Mouse (Mus musculus): ENCODE results near the gene Ttc39b.

The Ttc39b gene

GRCm38 (mm10) chr4:83228073-83228472 is 96.0 kb downstream of the Ttc39b start:
- no peak for DNase-seq

- DNase-seq, result no peak
Observed at GRCm38 (mm10) chr4:83225633-83226360, 98.3 kb downstream of the Ttc39b start.

GRCm38 (mm10) chr4:83224242-83224641 is 99.8 kb downstream of the Ttc39b start:
- DNase-seq, result no peak

GRCm38 (mm10) chr4:83223197-83223596 is 100.9 kb downstream of the Ttc39b start:
- no peak for DNase-seq

GRCm38 (mm10) chr4:83220761-83221557 is 103.1 kb downstream of the Ttc39b start:
- DNase-seq, result no peak

GRCm38 (mm10) chr4:83219253-83219652 is 104.8 kb downstream of the Ttc39b start:
- DNase-seq, result no peak

GRCm38 (mm10) chr4:83217128-83217527 is 106.9 kb downstream of the Ttc39b start:
- DNase-seq, result no peak

GRCm38 (mm10) chr4:83216381-83216780 is 107.7 kb downstream of the Ttc39b start:
- DNase-seq, result no peak

GRCm38 (mm10) chr4:83215776-83216175 is 108.3 kb downstream of the Ttc39b start:
- no peak for DNase-seq

GRCm38 (mm10) chr4:83214822-83215558 is 109.1 kb downstream of the Ttc39b start:
- DNase-seq, result no peak

GRCm38 (mm10) chr4:83213752-83214151 is 110.3 kb downstream of the Ttc39b start:
- DNase-seq, result no peak

- no peak for DNase-seq
Observed at GRCm38 (mm10) chr4:83211709-83212108, 112.3 kb downstream of the Ttc39b start.

GRCm38 (mm10) chr4:83210437-83210836 is 113.6 kb downstream of the Ttc39b start:
- no peak for DNase-seq

GRCm38 (mm10) chr4:83206803-83207586 is 117.1 kb downstream of the Ttc39b start:
- DNase-seq, result peak; percentile 29

GRCm38 (mm10) chr4:83206416-83206802 is 117.6 kb downstream of the Ttc39b start:
- no peak for DNase-seq

GRCm38 (mm10) chr4:83199391-83199790 is 124.7 kb downstream of the Ttc39b start:
- peak; percentile 25 for DNase-seq

- no peak for DNase-seq
Observed at GRCm38 (mm10) chr4:83198123-83198522, 125.9 kb downstream of the Ttc39b start.

GRCm38 (mm10) chr4:83189736-83190135 is 134.3 kb downstream of the Ttc39b start:
- no peak for DNase-seq

- DNase-seq, result no peak
Observed at GRCm38 (mm10) chr4:83187324-83187723, 136.7 kb downstream of the Ttc39b start.

GRCm38 (mm10) chr4:83186448-83186847 is 137.6 kb downstream of the Ttc39b start:
- DNase-seq, result no peak

GRCm38 (mm10) chr4:83183288-83183930 is 140.6 kb downstream of the Ttc39b start:
- peak; percentile 73 for DNase-seq
